Mouse (Mus musculus) ES-Bruce4 (cell line): ENCODE measurements around the gene Drc7. TPM values are rescaled to one million over a fixed set of nuclear protein-coding genes. Genes with fewer than 3 reads are reported as not detected.

Source experiments
- H3K27ac ChIP-seq: 2 replicates; pipeline ENCODE4 v1.5.1; 2012; ENCODE audit warnings: low read length, inconsistent platforms; ENCODE audit not compliant: insufficient read depth
- H3K27me3 ChIP-seq: 2 replicates; pipeline ENCODE4 v1.6.1; 2012; ENCODE audit warnings: mild to moderate bottlenecking, low read length, inconsistent platforms; ENCODE audit not compliant: control insufficient read depth, poor library complexity, insufficient read depth, severe bottlenecking
- H3K36me3 ChIP-seq: 2 replicates; pipeline ENCODE4 v1.6.1; 2012; ENCODE audit warnings: inconsistent platforms, mild to moderate bottlenecking, low read length, moderate library complexity; ENCODE audit not compliant: control insufficient read depth, poor library complexity, insufficient read depth, severe bottlenecking
- H3K4me1 ChIP-seq: one replicate; pipeline ENCODE4 v1.8.1; 2011; ENCODE audit warnings: low read length; ENCODE audit not compliant: control insufficient read depth, insufficient read depth
- H3K4me3 ChIP-seq: 2 replicates; pipeline ENCODE4 v1.5.1; 2011; ENCODE audit warnings: low read depth, mild to moderate bottlenecking, low read length
- H3K9ac ChIP-seq: 2 replicates; pipeline ENCODE4 v1.6.1; 2012; ENCODE audit warnings: low read depth, mild to moderate bottlenecking, inconsistent platforms; ENCODE audit not compliant: poor library complexity, severe bottlenecking
- H3K9me3 ChIP-seq: replicated peaks from 2 replicates; pipeline ENCODE4 v1.6.1; 2012; ENCODE audit warnings: mild to moderate bottlenecking, low read length, inconsistent platforms; ENCODE audit not compliant: control insufficient read depth, poor library complexity, insufficient read depth, severe bottlenecking
- CTCF ChIP-seq: IDR thresholded peaks from one replicate; pipeline ENCODE4 v1.8.1; 2011; ENCODE audit warnings: low read depth, low read length
- EP300 ChIP-seq: IDR thresholded peaks from 2 replicates; pipeline ENCODE4 v1.6.1; 2011; ENCODE audit warnings: low read depth, low read length; ENCODE audit not compliant: insufficient read depth
- POLR2A ChIP-seq: IDR thresholded peaks from one replicate; pipeline ENCODE4 v1.8.1; 2011; ENCODE audit warnings: low read length; ENCODE audit not compliant: insufficient read depth
- polyA plus RNA-seq: library from polyadenylated mRNA; stranded (reverse); fragments of >200 nt; gene quantifications from 2 replicates; pipeline ENCODE4 v1.2.4, GENCODE M21; 2011; ENCODE audit warnings: low read depth; ENCODE audit not compliant: missing spikeins, insufficient read depth, insufficient read length

The Drc7 gene
- polyA plus RNA-seq, 1 experiment = 0.64 TPM

- no peak overlapping the region for H3K9ac ChIP-seq
- no peaks in the 10 kb centered on the region for H3K9me3 ChIP-seq
- H3K4me3 ChIP-seq = no peak overlapping the region
- H3K27ac ChIP-seq = no peak overlapping the region
- H3K36me3 ChIP-seq = peaks cover 21% of the 10 kb centered on the region
- H3K4me1 ChIP-seq = no peaks in the 10 kb centered on the region
- TF ChIP-seq POLR2A (no peak), CTCF (peak; percentile 21)
- H3K27me3 ChIP-seq = no peaks in the 10 kb centered on the region
Observed at GRCm38 (mm10) chr8:95101972-95102371, 47.1 kb downstream of the Drc7 start.

- Histone ChIP-seq H3K4me3 (no peak overlapping the region), H3K27ac (no peak overlapping the region), H3K4me1 (no peaks in the 10 kb centered on the region), H3K9me3 (no peaks in the 10 kb centered on the region), H3K36me3 (peaks cover 19% of the 10 kb centered on the region), H3K9ac (no peak overlapping the region), H3K27me3 (no peaks in the 10 kb centered on the region)
- TF ChIP-seq EP300 (no peak), CTCF (no peak), POLR2A (no peak)
Observed at GRCm38 (mm10) chr8:95107306-95107705, 52.4 kb downstream of the Drc7 start.

- H3K9me3 ChIP-seq = no peaks in the 10 kb centered on the region
Observed at GRCm38 (mm10) chr8:95112594-95112993, 57.7 kb downstream of the Drc7 start.

GRCm38 (mm10) chr8:95113108-95113507, 58.2 kb downstream of the Drc7 start:
- no peak overlapping the region for H3K4me3 ChIP-seq
- H3K9ac ChIP-seq = no peak overlapping the region
- H3K36me3 ChIP-seq = peaks cover 5% of the 10 kb centered on the region; the same call in 1 of the 2 replicates
- H3K9me3 ChIP-seq = no peaks in the 10 kb centered on the region
- H3K27me3 ChIP-seq = no peaks in the 10 kb centered on the region
- H3K4me1 ChIP-seq = no peaks in the 10 kb centered on the region
- TF ChIP-seq POLR2A (no peak), EP300 (no peak), CTCF (no peak)
- H3K27ac ChIP-seq = no peak overlapping the region

More at GRCm38 (mm10) chr8:95112594-95112993, 57.7 kb downstream of the Drc7 start:
- Histone ChIP-seq H3K4me1 (no peaks in the 10 kb centered on the region), H3K4me3 (no peak overlapping the region), H3K36me3 (peaks cover 6% of the 10 kb centered on the region; the same call in 1 of the 2 replicates), H3K27ac (no peak overlapping the region), H3K27me3 (no peaks in the 10 kb centered on the region), H3K9ac (no peak overlapping the region)
- no peak for TF ChIP-seq POLR2A
- TF ChIP-seq EP300 = no peak
- TF ChIP-seq CTCF = no peak

- H3K4me3 ChIP-seq = no peak overlapping the region
- TF ChIP-seq CTCF (peak; percentile 74), POLR2A (no peak), EP300 (0 out of 2 replicates have a peak, but pooled peaks have one; percentile 26)
- no peaks in the 10 kb centered on the region for H3K4me1 ChIP-seq
- no peaks in the 10 kb centered on the region for H3K36me3 ChIP-seq
- H3K9me3 ChIP-seq = no peaks in the 10 kb centered on the region
- no peak overlapping the region for H3K9ac ChIP-seq
- no peaks in the 10 kb centered on the region for H3K27me3 ChIP-seq
- no peak overlapping the region for H3K27ac ChIP-seq
Observed at GRCm38 (mm10) chr8:95113750-95114149, 58.8 kb downstream of the Drc7 start.

- Histone ChIP-seq H3K27me3 (no peaks in the 10 kb centered on the region), H3K4me1 (no peaks in the 10 kb centered on the region), H3K36me3 (no peaks in the 10 kb centered on the region; the same call in 1 of the 2 replicates), H3K9me3 (no peaks in the 10 kb centered on the region), H3K4me3 (no peak overlapping the region), H3K9ac (no peak overlapping the region), H3K27ac (no peak overlapping the region)
- TF ChIP-seq CTCF = peak; percentile 58
- no peak for TF ChIP-seq POLR2A
- no peak for TF ChIP-seq EP300
Observed at GRCm38 (mm10) chr8:95123455-95123854, 68.6 kb downstream of the Drc7 start.
